Mouse (Mus musculus) neural tube, embryonic 14.5 days (tissue): Measurements from ENCODE around the gene Tmem235. TPM values are rescaled to one million over a fixed set of nuclear protein-coding genes. Genes with fewer than 3 reads are reported as not detected.

ENCODE experiments used
- polyA plus RNA-seq: library from polyadenylated mRNA; unstranded; fragments of >200 nt; fragmentation: Nextera tagmentation; extraction: Ambion mirVana; gene quantifications from 2 replicates; pipeline ENCODE4 v1.2.1, GENCODE M21; 2014

The Tmem235 gene
- polyA plus RNA-seq, 1 experiment from 2014 or later, result 0.15 TPM

Other genes starting within 250 kb of the Tmem235 start
- 30.6 and 32.5 TPM in 2 replicates for gene Tnrc6c, start 206.5 kb upstream of the Tmem235 start, polyA plus RNA-seq
- gene Tmc8, start 78.7 kb upstream of the Tmem235 start, polyA plus RNA-seq, result 0.64 and 1.7 TPM in 2 replicates
- gene Tmc6, start 78.6 kb upstream of the Tmem235 start, polyA plus RNA-seq, result 3.9 and 4.8 TPM in 2 replicates
- gene 6030468B19Rik, start 63.1 kb upstream of the Tmem235 start, polyA plus RNA-seq, result not detected in 2 replicates
- gene Gm20708, start 51.1 kb upstream of the Tmem235 start, polyA plus RNA-seq, result 0.68 and 1.2 TPM in 2 replicates
- gene Syngr2, start 51.1 kb upstream of the Tmem235 start, polyA plus RNA-seq, result 9.7 and 15.8 TPM in 2 replicates
- gene Afmid, start 34.8 kb upstream of the Tmem235 start, polyA plus RNA-seq, result 5.0 and 6.9 TPM in 2 replicates
- gene Tk1, start 34.7 kb upstream of the Tmem235 start, polyA plus RNA-seq, result 6.8 and 12.0 TPM in 2 replicates
- 14.9 and 26.1 TPM in 2 replicates for gene Birc5, start 11.5 kb upstream of the Tmem235 start, polyA plus RNA-seq
- 3.8 and 4.2 TPM in 2 replicates for gene Tha1, start 12.7 kb downstream of the Tmem235 start, polyA plus RNA-seq
- 2.2 and 5.1 TPM in 2 replicates for gene Socs3, start 109.3 kb downstream of the Tmem235 start, polyA plus RNA-seq
- gene Pgs1, start 125.5 kb downstream of the Tmem235 start, polyA plus RNA-seq, result 49.9 and 52.6 TPM in 2 replicates